Mouse (Mus musculus): ENCODE results near the gene Fam209.

Gene Fam209

GRCm38 (mm10) chr2:172477350-172477749 lies 5.0 kb downstream of the Fam209 start:
- DNase-seq (ENCODE audit: inconsistent age in 2 of 2, low spot score in 1 of 2): no peak

- peak in 1 of 2 experiments; percentile 71 for DNase-seq (ENCODE audit: inconsistent age in 2 of 2, low spot score in 1 of 2)
Observed at GRCm38 (mm10) chr2:172477860-172478259, 5.5 kb downstream of the Fam209 start.

GRCm38 (mm10) chr2:172480296-172480695 lies 8.0 kb downstream of the Fam209 start:
- DNase-seq (ENCODE audit: inconsistent age in 2 of 2, low spot score in 1 of 2): no peak

DNA sequence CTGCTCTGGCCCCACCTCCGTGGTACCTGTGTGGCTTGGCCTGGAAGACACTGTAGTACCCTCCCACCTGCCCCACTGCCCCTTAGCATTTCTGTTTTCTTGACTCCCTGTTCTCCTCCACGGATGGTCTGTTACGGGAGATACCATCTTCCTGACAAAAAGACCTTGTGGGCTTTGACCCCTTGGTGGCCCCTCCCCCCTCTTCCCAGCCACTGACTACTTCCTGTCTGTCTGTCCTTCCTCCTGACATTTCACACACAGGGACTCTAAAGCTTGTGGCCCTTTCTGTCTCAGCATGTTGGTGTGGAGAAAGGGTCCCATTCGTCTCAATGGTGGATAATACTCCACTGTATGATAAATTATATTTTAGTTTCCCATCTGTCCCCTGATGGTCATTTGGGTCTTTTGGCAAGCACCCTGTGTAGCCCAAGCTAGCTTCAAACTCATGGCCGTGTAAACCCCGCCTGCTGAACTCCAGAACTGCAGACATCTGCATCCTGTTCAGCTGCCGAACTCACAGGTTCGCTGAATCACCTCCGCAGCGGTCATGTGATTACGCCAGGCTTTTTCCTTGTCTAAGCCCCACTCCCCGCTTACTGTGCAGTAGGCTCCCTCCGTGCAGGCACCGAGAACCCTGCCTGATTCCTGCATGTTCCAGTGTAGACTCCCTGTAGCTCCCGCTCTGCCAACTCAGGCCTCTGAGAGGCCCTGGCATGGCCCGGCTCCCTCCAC lies 9.5 kb downstream of the Fam209 start:
- DNase-seq (ENCODE audit: inconsistent age in 2 of 2, low spot score in 1 of 2): no peak

DNA sequence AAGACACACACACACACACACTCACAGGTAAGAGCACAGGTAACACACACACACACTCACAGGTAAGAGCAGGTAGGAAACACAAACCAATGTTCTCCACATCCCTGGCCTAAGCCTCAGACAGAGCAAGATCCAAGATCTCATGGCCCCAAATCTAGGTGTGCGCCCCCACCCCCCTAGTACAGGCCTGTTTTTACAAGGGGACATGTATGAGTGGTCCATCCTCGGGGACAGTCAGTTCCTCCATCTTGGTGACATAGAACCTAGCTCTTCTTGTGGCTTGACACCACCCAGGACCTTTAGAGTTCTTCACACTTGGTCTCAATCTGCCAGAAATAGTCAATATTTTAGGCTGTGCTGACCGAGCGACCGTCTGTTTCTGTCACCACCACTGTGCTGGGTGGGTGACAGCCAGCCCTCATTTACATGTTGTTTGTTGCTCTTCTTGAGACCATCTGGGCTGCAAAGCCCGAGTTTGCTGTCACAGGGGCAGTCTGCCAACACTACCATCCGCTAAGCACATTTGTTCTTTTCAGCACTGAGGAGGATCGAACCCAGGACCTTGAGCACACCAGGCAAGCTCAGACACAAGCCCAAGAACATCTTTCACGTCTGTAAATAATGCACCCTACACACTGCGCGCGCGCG lies 11.6 kb downstream of the Fam209 start:
- DNase-seq (ENCODE audit: inconsistent age in 2 of 2, low spot score in 1 of 2): no peak

GRCm38 (mm10) chr2:172484696-172485370 lies 12.5 kb downstream of the Fam209 start:
- DNase-seq (ENCODE audit: inconsistent age in 2 of 2, low spot score in 1 of 2): no peak

- peak; percentile 23 to 82 for DNase-seq (ENCODE audit: inconsistent age in 2 of 2, low spot score in 1 of 2)
Observed at GRCm38 (mm10) chr2:172496736-172497345, 24.5 kb downstream of the Fam209 start.

DNA sequence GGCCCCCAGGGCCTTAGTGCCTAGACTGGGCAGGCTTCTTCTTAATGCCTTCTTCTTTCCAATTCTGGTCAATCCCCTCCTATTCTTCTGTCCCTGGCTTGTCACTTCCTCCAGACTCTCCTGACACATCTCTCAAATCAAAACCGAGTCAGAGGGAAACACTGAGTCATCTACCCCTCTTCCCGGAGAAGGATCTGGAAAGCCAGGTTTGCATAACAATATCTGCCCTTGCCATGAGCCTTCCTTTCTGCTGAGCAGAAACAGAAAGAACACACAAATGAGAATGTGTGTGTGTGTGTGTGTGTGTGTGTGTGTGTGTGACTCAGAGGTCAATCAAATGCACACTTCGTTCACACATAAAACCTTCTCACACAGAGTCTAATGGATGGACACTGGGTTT lies 26.5 kb downstream of the Fam209 start:
- DNase-seq (ENCODE audit: inconsistent age in 2 of 2, low spot score in 1 of 2): peak in 1 of 2 experiments; percentile 71

- no peak for DNase-seq (ENCODE audit: inconsistent age in 2 of 2, low spot score in 1 of 2)
Observed at GRCm38 (mm10) chr2:172500752-172501316, 28.5 kb downstream of the Fam209 start.

DNA sequence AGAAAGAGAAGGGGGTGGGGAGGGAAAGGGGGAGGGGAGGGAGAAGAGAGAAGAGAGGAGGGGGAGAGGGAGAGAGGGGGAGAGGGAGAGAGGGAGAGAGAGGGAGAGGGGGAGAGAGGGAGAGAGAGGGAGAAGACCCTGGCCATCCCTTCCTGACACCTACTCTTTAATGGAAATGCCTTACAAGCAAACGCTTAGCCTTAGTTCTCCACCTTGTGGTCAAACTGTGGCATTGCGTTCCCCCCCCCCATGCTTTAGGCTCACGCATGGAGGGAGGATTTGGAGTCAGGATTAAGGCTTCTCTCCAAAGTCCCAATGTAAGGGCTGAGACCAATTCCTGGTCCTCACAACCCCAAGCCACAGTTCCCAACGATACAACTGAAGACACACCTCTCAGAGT lies 29.0 kb downstream of the Fam209 start:
- DNase-seq (ENCODE audit: inconsistent age in 2 of 2, low spot score in 1 of 2): peak in 1 of 2 experiments; percentile 59

DNA sequence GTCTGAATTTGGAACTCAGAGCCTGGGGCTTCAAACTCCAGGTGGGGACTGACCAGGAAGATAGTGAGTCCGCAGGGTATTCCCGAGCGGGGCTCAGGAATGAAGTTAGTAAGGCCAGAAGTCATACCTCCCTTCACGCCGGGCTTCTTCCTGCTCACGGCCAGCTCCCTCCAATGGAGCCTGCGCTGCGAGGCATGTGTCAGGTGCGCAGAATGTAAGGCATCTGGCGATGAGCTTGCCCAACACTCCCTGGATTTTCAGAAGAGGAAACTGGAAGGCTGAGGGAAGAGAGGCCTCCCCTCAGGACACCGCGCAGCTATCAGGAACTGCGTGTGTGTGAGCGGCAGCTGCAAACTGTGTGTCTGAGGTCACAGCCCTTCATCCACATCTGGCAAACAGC lies 29.8 kb downstream of the Fam209 start:
- no peak for DNase-seq (ENCODE audit: inconsistent age in 2 of 2, low spot score in 1 of 2)

DNA sequence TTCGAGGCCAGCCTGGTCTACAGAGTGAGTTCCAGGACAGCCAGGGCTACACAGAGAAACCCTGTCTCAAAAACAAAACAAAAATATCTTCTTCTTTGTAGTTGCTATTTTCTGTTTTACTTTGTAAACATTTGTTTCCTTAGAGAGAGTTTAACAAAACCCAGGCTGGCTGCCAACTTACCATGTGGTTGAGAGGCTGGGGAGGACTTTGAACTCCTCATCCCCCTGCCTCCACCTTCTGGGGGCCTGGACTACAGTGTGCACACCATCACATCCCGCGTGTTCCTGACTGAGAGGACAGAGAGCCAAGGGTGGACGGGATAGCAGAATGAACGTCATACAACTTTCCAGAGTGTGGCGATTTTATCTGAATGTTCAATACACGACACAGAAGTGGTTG lies 33.8 kb downstream of the Fam209 start:
- no peak for DNase-seq (ENCODE audit: inconsistent age in 2 of 2, low spot score in 1 of 2)

- no peak for DNase-seq (ENCODE audit: inconsistent age in 2 of 2, low spot score in 1 of 2)
Observed at GRCm38 (mm10) chr2:172510056-172510712, 37.9 kb downstream of the Fam209 start.

DNA sequence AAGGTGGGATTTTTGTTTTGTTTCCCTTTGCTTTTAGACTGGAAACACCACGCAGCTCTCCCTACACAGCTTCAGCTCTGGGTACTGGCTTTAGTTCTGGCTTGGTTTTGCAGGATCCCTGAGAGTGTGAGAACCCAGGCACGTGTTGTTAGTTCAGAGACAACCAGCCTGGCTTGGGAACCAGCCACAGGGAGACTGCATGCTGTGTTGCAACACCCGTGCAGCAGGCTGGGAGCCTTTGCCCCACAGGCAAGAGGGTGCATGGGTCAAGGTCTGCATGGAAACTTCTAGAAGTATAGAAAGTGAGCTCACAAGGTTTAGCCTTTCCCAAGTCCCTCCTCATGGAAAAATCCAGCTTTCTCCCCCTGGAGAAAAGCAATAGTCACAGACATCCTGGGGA lies 38.6 kb downstream of the Fam209 start:
- peak in 1 of 2 experiments; percentile 40 for DNase-seq (ENCODE audit: inconsistent age in 2 of 2, low spot score in 1 of 2)

GRCm38 (mm10) chr2:172516407-172516992 lies 44.2 kb downstream of the Fam209 start:
- no peak for DNase-seq (ENCODE audit: inconsistent age in 2 of 2, low spot score in 1 of 2)

DNA sequence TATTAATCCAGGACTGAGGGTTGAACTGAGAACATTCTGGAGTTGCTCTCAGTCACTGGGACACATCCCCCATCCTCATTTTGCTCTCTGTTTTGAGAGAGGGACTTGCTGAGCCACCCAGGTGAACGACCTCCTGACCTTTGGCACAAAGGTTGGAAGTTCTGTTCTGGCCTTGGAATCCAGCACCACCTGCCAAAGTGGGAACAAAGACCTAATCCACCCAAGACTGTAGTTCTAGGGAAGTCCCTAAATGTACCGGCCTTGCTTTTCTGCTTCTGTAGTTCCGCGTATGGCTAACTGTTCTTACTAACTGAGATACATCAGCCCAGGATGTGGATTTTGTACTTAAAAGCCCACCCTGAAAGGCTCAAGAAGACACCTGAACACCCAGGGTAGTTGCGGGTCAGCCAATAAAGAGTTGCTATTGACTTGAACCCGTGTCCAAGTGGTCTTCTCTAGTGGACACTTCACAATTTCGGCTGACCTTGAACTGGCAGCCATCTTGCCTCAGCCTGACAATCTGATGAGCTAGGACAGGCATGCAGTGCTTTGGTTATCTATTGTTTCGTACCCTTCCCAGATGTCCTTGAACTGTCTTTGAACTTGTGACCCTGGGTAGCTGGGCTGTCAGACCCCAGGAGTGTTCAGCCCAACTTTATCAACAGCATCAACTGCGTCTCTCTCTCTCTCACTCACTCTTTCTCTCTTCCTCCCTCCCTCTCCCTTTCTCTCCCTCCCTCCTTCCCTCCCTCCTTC lies 48.5 kb downstream of the Fam209 start:
- no peak for DNase-seq (ENCODE audit: inconsistent age in 2 of 2, low spot score in 1 of 2)

DNA sequence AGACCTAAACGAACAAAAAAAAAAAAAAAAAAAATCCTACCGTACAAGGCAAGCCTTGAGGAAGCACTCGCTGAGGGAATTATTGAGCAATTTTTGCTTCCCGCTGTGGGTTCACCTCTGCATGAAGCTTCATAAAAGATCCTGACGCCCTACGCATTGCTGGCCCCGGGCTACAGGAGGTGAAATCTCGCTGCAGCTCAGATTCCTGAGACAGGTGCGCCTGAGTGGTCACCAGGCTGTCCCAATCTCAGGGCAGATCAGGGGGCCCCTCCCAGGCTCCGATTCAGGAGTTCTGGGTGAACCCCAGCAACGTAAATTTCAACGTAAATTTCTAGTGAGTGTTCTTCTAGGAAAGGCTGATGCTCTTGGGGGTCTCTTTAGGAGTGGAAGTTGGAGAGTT lies 50.2 kb downstream of the Fam209 start:
- no peak for DNase-seq (ENCODE audit: inconsistent age in 2 of 2, low spot score in 1 of 2)

All from adrenal gland, adult (tissue).